Mouse (Mus musculus) T-helper 2 cell (primary cell): ENCODE measurements around the gene Adam26b.
"Not testable (repeated sequence)": the region's sequence is repeated elsewhere in the genome, so short reads cannot be mapped to it uniquely, and the experiment has no call there.

Experiments used
- in situ Hi-C: fragments of 300-600 bp; cut with MboI, MseI; formaldehyde crosslinking; loops from one replicate; pipeline ENCODE4 v1.15.1; 2025; ENCODE audit warnings: high pct_unique_total_duplicates

Adam26b gene

GRCm38 (mm10) chr8:43528006-43528405 is at the start of gene Adam26b:
TSS of gene Adam26b (minus strand) at chr8:43528106.
- in situ Hi-C loops = not testable (repeated sequence)

GRCm38 (mm10) chr8:43576607-43577006 is 48.7 kb upstream of the Adam26b start, which contains the start of gene Adam26a:
TSS of gene Adam26a (minus strand) at chr8:43576707.
- in situ Hi-C loops = not testable (repeated sequence)
